Mouse (Mus musculus): Measurements from ENCODE around the gene Ovol1. TPM values are rescaled to one million over a fixed set of nuclear protein-coding genes. Genes with fewer than 3 reads are reported as not detected.

Ovol1 gene
- polyA plus RNA-seq, 1 experiment from 2014 or later, result 0.15 TPM

GRCm38 (mm10) chr19:5544031-5544430 is 16.4 kb downstream of the Ovol1 start:
- WGBS, result 61% methylated on average over 11 of the region's 11 CpGs
- Histone ChIP-seq H3K4me2 (replicated peaks) (no peak overlapping the region), H3K27me3 (ENCODE audit: control insufficient read depth, insufficient read depth, low read length) (no peaks in the 10 kb centered on the region), H3K9me3 (ENCODE audit: control insufficient read depth, low read length) (no peaks in the 10 kb centered on the region), H3K27ac (no peak overlapping the region), H3K36me3 (replicated peaks; ENCODE audit: control insufficient read depth, insufficient read depth) (no peaks in the 10 kb centered on the region), H3K4me1 (replicated peaks; ENCODE audit: control insufficient read depth, insufficient read depth, low read length) (no peaks in the 10 kb centered on the region), H3K4me3 (replicated peaks; ENCODE audit: low read length) (no peak overlapping the region), H3K9ac (no peak overlapping the region)
- ATAC-seq (ENCODE audit: low FRiP score), result no peak
- DNase-seq (ENCODE audit: low spot score), result no peak

GRCm38 (mm10) chr19:5543362-5543761 is 17.1 kb downstream of the Ovol1 start:
- Histone ChIP-seq H3K9ac (no peak overlapping the region), H3K27me3 (ENCODE audit: control insufficient read depth, insufficient read depth, low read length) (no peaks in the 10 kb centered on the region), H3K4me2 (replicated peaks) (no peak overlapping the region), H3K36me3 (replicated peaks; ENCODE audit: control insufficient read depth, insufficient read depth) (no peaks in the 10 kb centered on the region), H3K27ac (no peak overlapping the region), H3K4me3 (replicated peaks; ENCODE audit: low read length) (no peak overlapping the region), H3K9me3 (ENCODE audit: control insufficient read depth, low read length) (no peaks in the 10 kb centered on the region), H3K4me1 (replicated peaks; ENCODE audit: control insufficient read depth, insufficient read depth, low read length) (no peaks in the 10 kb centered on the region)
- ATAC-seq (ENCODE audit: low FRiP score), result no peak
- no peak for DNase-seq (ENCODE audit: low spot score)
- WGBS, result 87% methylated on average over 9 of the region's 9 CpGs

- Histone ChIP-seq H3K9me3 (ENCODE audit: control insufficient read depth, low read length) (no peaks in the 10 kb centered on the region), H3K4me1 (replicated peaks; ENCODE audit: control insufficient read depth, insufficient read depth, low read length) (no peaks in the 10 kb centered on the region), H3K27me3 (ENCODE audit: control insufficient read depth, insufficient read depth, low read length) (no peaks in the 10 kb centered on the region), H3K9ac (no peak overlapping the region), H3K4me2 (replicated peaks) (no peak overlapping the region), H3K36me3 (replicated peaks; ENCODE audit: control insufficient read depth, insufficient read depth) (no peaks in the 10 kb centered on the region), H3K4me3 (replicated peaks; ENCODE audit: low read length) (no peak overlapping the region), H3K27ac (no peak overlapping the region)
- DNase-seq (ENCODE audit: low spot score), result no peak
- no peak for ATAC-seq (ENCODE audit: low FRiP score)
- 70% methylated on average over 8 of the region's 8 CpGs for WGBS
Measured at GRCm38 (mm10) chr19:5538786-5539185, 21.7 kb downstream of the Ovol1 start.

GRCm38 (mm10) chr19:5532520-5532919 is 27.9 kb downstream of the Ovol1 start:
- Histone ChIP-seq H3K4me1 (replicated peaks; ENCODE audit: control insufficient read depth, insufficient read depth, low read length) (no peaks in the 10 kb centered on the region), H3K4me2 (replicated peaks) (no peak overlapping the region), H3K27me3 (ENCODE audit: control insufficient read depth, insufficient read depth, low read length) (peaks cover 9% of the 10 kb centered on the region; the same call in 1 of the 2 replicates), H3K9me3 (ENCODE audit: control insufficient read depth, low read length) (no peaks in the 10 kb centered on the region), H3K36me3 (replicated peaks; ENCODE audit: control insufficient read depth, insufficient read depth) (no peaks in the 10 kb centered on the region), H3K4me3 (replicated peaks; ENCODE audit: low read length) (no peak overlapping the region), H3K9ac (no peak overlapping the region), H3K27ac (no peak overlapping the region)
- DNase-seq (ENCODE audit: low spot score) (no peak), ATAC-seq (ENCODE audit: low FRiP score) (no peak)
- 81% methylated on average over 8 of the region's 8 CpGs for WGBS

GRCm38 (mm10) chr19:5530138-5530524 is 30.3 kb downstream of the Ovol1 start:
- no peak for DNase-seq (ENCODE audit: low spot score)
- WGBS, result 22% methylated on average over 7 of the region's 7 CpGs
- ATAC-seq (ENCODE audit: low FRiP score), result no peak
- no peak overlapping the region for H3K9ac ChIP-seq
- H3K4me3 ChIP-seq (replicated peaks; ENCODE audit: low read length), result no peak overlapping the region
- H3K4me2 ChIP-seq (replicated peaks), result no peak overlapping the region
- no peaks in the 10 kb centered on the region for H3K4me1 ChIP-seq (replicated peaks; ENCODE audit: control insufficient read depth, insufficient read depth, low read length)
- H3K27ac ChIP-seq, result no peak overlapping the region
- no peaks in the 10 kb centered on the region for H3K36me3 ChIP-seq (replicated peaks; ENCODE audit: control insufficient read depth, insufficient read depth)
- H3K9me3 ChIP-seq (ENCODE audit: control insufficient read depth, low read length), result no peaks in the 10 kb centered on the region
- H3K27me3 ChIP-seq (ENCODE audit: control insufficient read depth, insufficient read depth, low read length), result peaks cover 9% of the 10 kb centered on the region; the same call in 1 of the 2 replicates

GRCm38 (mm10) chr19:5529325-5530137 is 30.9 kb downstream of the Ovol1 start:
- Histone ChIP-seq H3K9ac (no peak overlapping the region), H3K9me3 (ENCODE audit: control insufficient read depth, low read length) (no peaks in the 10 kb centered on the region), H3K27ac (no peak overlapping the region), H3K4me3 (replicated peaks; ENCODE audit: low read length) (no peak overlapping the region), H3K4me1 (replicated peaks; ENCODE audit: control insufficient read depth, insufficient read depth, low read length) (no peaks in the 10 kb centered on the region), H3K27me3 (ENCODE audit: control insufficient read depth, insufficient read depth, low read length) (peaks cover 9% of the 10 kb centered on the region; the same call in 1 of the 2 replicates), H3K4me2 (replicated peaks) (peak overlapping the region; percentile 28), H3K36me3 (replicated peaks; ENCODE audit: control insufficient read depth, insufficient read depth) (no peaks in the 10 kb centered on the region)
- DNase-seq (ENCODE audit: low spot score) (peak; percentile 83), ATAC-seq (ENCODE audit: low FRiP score) (peak; percentile 82)
- 13% methylated on average over 20 of the region's 20 CpGs for WGBS

GRCm38 (mm10) chr19:5525204-5525603 is 35.2 kb downstream of the Ovol1 start:
- WGBS, result 71% methylated on average over 5 of the region's 5 CpGs
- H3K9ac ChIP-seq, result no peak overlapping the region
- no peak for DNase-seq (ENCODE audit: low spot score)

GRCm38 (mm10) chr19:5518721-5519120 is 41.7 kb downstream of the Ovol1 start:
- DNase-seq (ENCODE audit: low spot score), result no peak
- Histone ChIP-seq H3K9ac (no peak overlapping the region), H3K4me3 (replicated peaks; ENCODE audit: low read length) (no peak overlapping the region), H3K9me3 (ENCODE audit: control insufficient read depth, low read length) (no peaks in the 10 kb centered on the region), H3K4me2 (replicated peaks) (no peak overlapping the region), H3K36me3 (replicated peaks; ENCODE audit: control insufficient read depth, insufficient read depth) (no peaks in the 10 kb centered on the region), H3K4me1 (replicated peaks; ENCODE audit: control insufficient read depth, insufficient read depth, low read length) (no peaks in the 10 kb centered on the region), H3K27me3 (ENCODE audit: control insufficient read depth, insufficient read depth, low read length) (no peaks in the 10 kb centered on the region), H3K27ac (no peak overlapping the region)
- 89% methylated on average over 3 of the region's 3 CpGs for WGBS
- ATAC-seq (ENCODE audit: low FRiP score), result no peak

More at GRCm38 (mm10) chr19:5525204-5525603, 35.2 kb downstream of the Ovol1 start:
- no peak for ATAC-seq (ENCODE audit: low FRiP score)
- no peaks in the 10 kb centered on the region for H3K4me1 ChIP-seq (replicated peaks; ENCODE audit: control insufficient read depth, insufficient read depth, low read length)
- H3K4me3 ChIP-seq (replicated peaks; ENCODE audit: low read length), result no peak overlapping the region
- H3K27ac ChIP-seq, result no peak overlapping the region
- no peaks in the 10 kb centered on the region for H3K36me3 ChIP-seq (replicated peaks; ENCODE audit: control insufficient read depth, insufficient read depth)
- H3K27me3 ChIP-seq (ENCODE audit: control insufficient read depth, insufficient read depth, low read length), result no peaks in the 10 kb centered on the region
- no peak overlapping the region for H3K4me2 ChIP-seq (replicated peaks)
- H3K9me3 ChIP-seq (ENCODE audit: control insufficient read depth, low read length), result no peaks in the 10 kb centered on the region

- no peak overlapping the region for H3K27ac ChIP-seq
- no peaks in the 10 kb centered on the region for H3K9me3 ChIP-seq (ENCODE audit: control insufficient read depth, low read length)
- DNase-seq (ENCODE audit: low spot score), result no peak
- H3K4me3 ChIP-seq (replicated peaks; ENCODE audit: low read length), result no peak overlapping the region
- H3K9ac ChIP-seq, result no peak overlapping the region
- H3K4me1 ChIP-seq (replicated peaks; ENCODE audit: control insufficient read depth, insufficient read depth, low read length), result 0 out of 2 replicates have a peak, but pooled peaks cover 2% of the 10 kb centered on the region
- WGBS, result 80% methylated on average over 8 of the region's 8 CpGs
- H3K36me3 ChIP-seq (replicated peaks; ENCODE audit: control insufficient read depth, insufficient read depth), result no peaks in the 10 kb centered on the region
- H3K4me2 ChIP-seq (replicated peaks), result no peak overlapping the region
- H3K27me3 ChIP-seq (ENCODE audit: control insufficient read depth, insufficient read depth, low read length), result no peaks in the 10 kb centered on the region
- no peak for ATAC-seq (ENCODE audit: low FRiP score)
Measured at GRCm38 (mm10) chr19:5516906-5517505, 43.4 kb downstream of the Ovol1 start.

Measured in hindbrain, embryonic 14.5 days (tissue).